Mouse (Mus musculus) MEL (cell line): Measurements from ENCODE around the gene Prss44. TPM values are rescaled to one million over a fixed set of nuclear protein-coding genes. Genes with fewer than 3 reads are reported as not detected.

Experiments
- DNase-seq: peaks from one replicate; pipeline ENCODE4 v3.0.0; 2011; ENCODE audit warnings: low read depth, low spot score
- H3K27ac ChIP-seq: 2 replicates; pipeline ENCODE4 v1.5.1; 2012; ENCODE audit warnings: low read depth, mild to moderate bottlenecking, control low read depth, low read length, moderate library complexity; ENCODE audit not compliant: control insufficient read depth
- H3K27me3 ChIP-seq, 2 experiments: fragments of 150-350 bp in 1 of 2; sonication (generic) in 1 of 2; 2 replicates each; pipeline ENCODE4 v1.6.1; 2012; ENCODE audit warnings: low read length in 2 of 2, mild to moderate bottlenecking in 2 of 2, improper control_type of control experiment in 1 of 2, moderate library complexity in 1 of 2; ENCODE audit not compliant: insufficient read depth in 2 of 2, control insufficient read depth in 1 of 2
- H3K36me3 ChIP-seq, 2 experiments: 2 replicates each; pipeline ENCODE4 v1.6.1; 2012 to 2014; ENCODE audit warnings: low read length in 2 of 2, improper control_type of control experiment in 1 of 2, inconsistent platforms in 1 of 2, mild to moderate bottlenecking in 1 of 2; ENCODE audit not compliant: insufficient read depth in 2 of 2, control insufficient read depth in 1 of 2
- H3K4me1 ChIP-seq, 2 experiments: fragments of 150-350 bp in 1 of 2; sonication (generic) in 1 of 2; 2 replicates each; pipeline ENCODE4 v1.6.1; 2012; ENCODE audit warnings: low read length in 2 of 2, improper control_type of control experiment in 1 of 2, mild to moderate bottlenecking in 1 of 2; ENCODE audit not compliant: insufficient read depth in 2 of 2, control insufficient read depth in 1 of 2
- H3K4me3 ChIP-seq, 2 experiments: fragments of 150-350 bp in 1 of 2; sonication (generic) in 1 of 2; 2 replicates each; pipeline ENCODE4 v1.5.1; 2012; ENCODE audit warnings: low read depth in 2 of 2, low read length in 2 of 2, mild to moderate bottlenecking in 2 of 2, moderate library complexity in 2 of 2, control low read depth in 1 of 2, improper control_type of control experiment in 1 of 2; ENCODE audit not compliant: control insufficient read depth in 1 of 2, insufficient read depth in 1 of 2
- H3K79me2 ChIP-seq: 2 replicates; pipeline ENCODE4 v1.6.1; 2012; ENCODE audit warnings: mild to moderate bottlenecking, low read length, moderate library complexity; ENCODE audit not compliant: control insufficient read depth, poor library complexity, insufficient read depth
- H3K9ac ChIP-seq: 2 replicates; pipeline ENCODE4 v1.6.1; 2012; ENCODE audit warnings: low read depth, mild to moderate bottlenecking, control low read depth, low read length, moderate library complexity; ENCODE audit not compliant: control insufficient read depth, poor library complexity, severe bottlenecking
- H3K9me3 ChIP-seq: fragments of 150-350 bp; sonication (generic); replicated peaks from 2 replicates; pipeline ENCODE4 v1.6.1; 2012; ENCODE audit warnings: mild to moderate bottlenecking, low read length, improper control_type of control experiment, moderate library complexity; ENCODE audit not compliant: insufficient read depth
- CHD1 ChIP-seq: IDR thresholded peaks from 2 replicates; pipeline ENCODE4 v1.6.1; 2012; ENCODE audit warnings: low read depth, mild to moderate bottlenecking, inconsistent platforms, low read length, improper control_type of control experiment
- CHD2 ChIP-seq: IDR thresholded peaks from 2 replicates; pipeline ENCODE4 v1.6.1; 2011; ENCODE audit warnings: low read length, improper control_type of control experiment
- CTCF ChIP-seq, 3 experiments: IDR thresholded peaks in 2 of 3; conservative IDR thresholded peaks in 1 of 3; 2 replicates each; pipeline ENCODE4 v1.5.1; 2011 to 2012; ENCODE audit warnings: low read length in 3 of 3, low read depth in 2 of 3, mild to moderate bottlenecking in 2 of 3, improper control_type of control experiment in 1 of 3, inconsistent platforms in 1 of 3, mixed read lengths in 1 of 3, moderate library complexity in 1 of 3; ENCODE audit not compliant: control insufficient read depth in 1 of 3, insufficient read depth in 1 of 3, poor library complexity in 1 of 3, severe bottlenecking in 1 of 3
- E2F4 ChIP-seq: IDR thresholded peaks from 2 replicates; pipeline ENCODE4 v1.6.1; 2011; ENCODE audit warnings: low read depth, low read length, improper control_type of control experiment, borderline replicate concordance
- ETS1 ChIP-seq: IDR thresholded peaks from 2 replicates; pipeline ENCODE4 v1.6.1; 2012; ENCODE audit warnings: low read depth, mild to moderate bottlenecking, inconsistent platforms, low read length, improper control_type of control experiment, moderate library complexity
- GATA1 ChIP-seq: IDR thresholded peaks from 2 replicates; pipeline ENCODE4 v1.6.1; 2011; ENCODE audit warnings: low read depth, low read length, improper control_type of control experiment
- KAT2A ChIP-seq: conservative IDR thresholded peaks from 2 replicates; pipeline ENCODE4 v1.6.1; 2012; ENCODE audit warnings: low read depth, low read length, improper control_type of control experiment, inconsistent platforms
- MAFK ChIP-seq: IDR thresholded peaks from 2 replicates; pipeline ENCODE4 v1.6.1; 2011; ENCODE audit warnings: low read depth, mild to moderate bottlenecking, low read length, improper control_type of control experiment, borderline replicate concordance
- MAX ChIP-seq: IDR thresholded peaks from 2 replicates; pipeline ENCODE4 v1.6.1; 2011; ENCODE audit warnings: low read length, improper control_type of control experiment
- MAZ ChIP-seq: IDR thresholded peaks from 2 replicates; pipeline ENCODE4 v1.6.1; 2012; ENCODE audit warnings: low read depth, mild to moderate bottlenecking, inconsistent platforms, low read length, improper control_type of control experiment
- MEF2A ChIP-seq: IDR thresholded peaks from 2 replicates; pipeline ENCODE4 v1.6.1; 2014; ENCODE audit warnings: low read depth, mild to moderate bottlenecking, inconsistent platforms, low read length, improper control_type of control experiment; ENCODE audit not compliant: poor library complexity, insufficient replicate concordance, severe bottlenecking; ENCODE audit errors: extremely low read depth
- MYB ChIP-seq: IDR thresholded peaks from 2 replicates; pipeline ENCODE4 v1.6.1; 2011; ENCODE audit warnings: mild to moderate bottlenecking, low read depth, low read length, improper control_type of control experiment
- NELFE ChIP-seq: IDR thresholded peaks from 2 replicates; pipeline ENCODE4 v1.6.1; 2011; ENCODE audit warnings: low read depth, low read length, improper control_type of control experiment
- NRF1 ChIP-seq: IDR thresholded peaks from 2 replicates; pipeline ENCODE4 v1.6.1; 2014; ENCODE audit warnings: low read depth, mild to moderate bottlenecking, inconsistent platforms, low read length, improper control_type of control experiment, moderate library complexity; ENCODE audit not compliant: poor library complexity, insufficient read depth, severe bottlenecking
- POLR2A ChIP-seq, 2 experiments: IDR thresholded peaks; 2 replicates each; pipeline ENCODE4 v1.6.1; 2011 to 2012; ENCODE audit warnings: low read length in 2 of 2, mild to moderate bottlenecking in 2 of 2, control low read depth in 1 of 2, improper control_type of control experiment in 1 of 2, low read depth in 1 of 2, moderate library complexity in 1 of 2; ENCODE audit not compliant: control insufficient read depth in 1 of 2, insufficient read depth in 1 of 2, poor library complexity in 1 of 2
- RAD21 ChIP-seq: IDR thresholded peaks from 2 replicates; pipeline ENCODE4 v1.6.1; 2011; ENCODE audit warnings: mild to moderate bottlenecking, low read depth, low read length, improper control_type of control experiment
- SIN3A ChIP-seq: IDR thresholded peaks from 2 replicates; pipeline ENCODE4 v1.6.1; 2012; ENCODE audit warnings: low read length, improper control_type of control experiment, inconsistent platforms
- TAL1 ChIP-seq: IDR thresholded peaks from 2 replicates; pipeline ENCODE4 v1.6.1; 2012; ENCODE audit warnings: mild to moderate bottlenecking, inconsistent platforms, low read length, moderate library complexity, mixed read lengths
- UBTF ChIP-seq: IDR thresholded peaks from 2 replicates; pipeline ENCODE4 v1.6.1; 2012; ENCODE audit warnings: low read depth, mild to moderate bottlenecking, inconsistent platforms, low read length, improper control_type of control experiment, moderate library complexity, borderline replicate concordance; ENCODE audit not compliant: insufficient read depth
- USF1 ChIP-seq: IDR thresholded peaks from 2 replicates; pipeline ENCODE4 v1.6.1; 2014; ENCODE audit warnings: low read depth, mild to moderate bottlenecking, inconsistent platforms, low read length, improper control_type of control experiment, moderate library complexity
- USF2 ChIP-seq, 2 experiments: IDR thresholded peaks; 2 replicates each; pipeline ENCODE4 v1.6.1; 2011 to 2012; ENCODE audit warnings: improper control_type of control experiment in 2 of 2, low read length in 2 of 2, borderline replicate concordance in 1 of 2, inconsistent platforms in 1 of 2, low read depth in 1 of 2, mild to moderate bottlenecking in 1 of 2; ENCODE audit not compliant: insufficient read depth in 1 of 2
- ZC3H11A ChIP-seq: IDR thresholded peaks from 2 replicates; pipeline ENCODE4 v1.6.1; 2012; ENCODE audit warnings: low read depth, mild to moderate bottlenecking, inconsistent platforms, low read length, improper control_type of control experiment
- ZMIZ1 ChIP-seq: IDR thresholded peaks from 2 replicates; pipeline ENCODE4 v1.6.1; 2012; ENCODE audit warnings: low read depth, mild to moderate bottlenecking, inconsistent platforms, low read length, improper control_type of control experiment, moderate library complexity
- ZNF384 ChIP-seq: IDR thresholded peaks from 2 replicates; pipeline ENCODE4 v1.6.1; 2012; ENCODE audit warnings: low read depth, mild to moderate bottlenecking, inconsistent platforms, low read length, improper control_type of control experiment
- polyA plus RNA-seq, 2 experiments: library from polyadenylated mRNA; stranded (reverse) in 1 of 2; unstranded in 1 of 2; fragments of >175 nt in 1 of 2; fragments of >200 nt in 1 of 2; gene quantifications; 2 replicates each; pipeline versions ENCODE4 v1.2.1 to v1.2.4; 2012; ENCODE audit warnings: low replicate concordance in 2 of 2, low read depth in 1 of 2; ENCODE audit not compliant: insufficient read length in 2 of 2, insufficient read depth in 1 of 2, missing spikeins in 1 of 2
- total RNA-seq: library from RNA; depleted of rRNA; stranded (reverse); fragments of 300-350 nt; gene quantifications from 2 replicates; pipeline ENCODE4 v1.2.3, GENCODE M21; 2012

Gene Prss44
- total and polyA plus RNA-seq, 3 experiments, result not detected

DNA sequence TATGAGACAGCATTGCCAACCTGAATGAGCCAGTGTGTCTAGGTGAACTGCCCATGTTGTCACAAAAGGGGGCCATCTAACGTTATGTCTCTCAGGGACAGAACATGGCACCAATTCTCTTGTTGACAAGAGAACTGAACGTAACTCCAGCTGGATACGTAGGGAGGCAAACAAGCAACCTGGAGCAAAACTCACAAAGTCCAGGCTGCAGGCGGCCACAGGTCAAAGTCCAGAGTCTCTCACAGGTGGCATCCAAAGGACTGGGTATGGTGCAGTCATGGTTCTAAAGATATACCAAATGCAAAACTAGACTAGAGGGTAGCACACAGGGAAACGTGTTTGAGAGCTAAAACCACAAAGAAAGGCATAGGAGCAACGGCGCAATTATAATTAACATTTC, 7.6 kb downstream of the Prss44 start:
- TF ChIP-seq USF2 (IDR thresholded peaks at IDR 0.05; ENCODE audit: borderline replicate concordance in 1 of 2, insufficient read depth in 1 of 2, low read depth in 1 of 2, low read length in 2 of 2) (no peak), NELFE (no peak), CHD2 (no peak), ZC3H11A (no peak), MYB (no peak), RAD21 (no peak), E2F4 (no peak)
- Histone ChIP-seq H3K4me1 (no peaks in the 10 kb centered on the region), H3K79me2 (no peaks in the 10 kb centered on the region), H3K9ac (no peak overlapping the region), H3K36me3 (no peaks in the 10 kb centered on the region), H3K27ac (no peak overlapping the region), H3K9me3 (no peaks in the 10 kb centered on the region), H3K4me3 (no peak overlapping the region), H3K27me3 (peaks cover 0 to 3% of the 10 kb centered on the region in 2 experiments; a peak in 2 of 4 replicates)
- no peak for DNase-seq

DNA sequence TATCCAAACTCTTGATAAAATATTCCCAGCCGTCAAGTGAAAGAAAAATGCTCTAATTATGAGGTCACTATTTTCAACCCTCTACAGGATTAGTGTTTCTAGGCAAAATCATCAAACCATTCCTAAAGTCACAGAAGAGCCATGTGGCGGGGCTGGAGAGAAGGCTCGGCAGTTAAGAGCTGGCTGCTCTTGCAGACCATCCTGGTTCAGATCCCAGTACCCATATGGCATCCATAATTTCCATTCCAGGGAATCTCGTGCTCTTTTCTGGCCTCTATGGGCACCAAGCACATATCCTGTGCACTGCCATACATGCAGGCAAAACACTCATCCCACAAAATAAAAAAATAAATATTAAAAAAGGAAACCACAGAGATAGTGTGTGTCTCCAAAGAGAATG, 11.6 kb downstream of the Prss44 start:
- H3K79me2 ChIP-seq, result no peaks in the 10 kb centered on the region
- no peak overlapping the region for H3K9ac ChIP-seq
- H3K9me3 ChIP-seq, result no peaks in the 10 kb centered on the region
- no peak for TF ChIP-seq USF1
- TF ChIP-seq E2F4, result no peak
- TF ChIP-seq RAD21, result no peak
- no peak for TF ChIP-seq TAL1
- no peak for TF ChIP-seq MYB
- TF ChIP-seq GATA1, result no peak
- no peak for TF ChIP-seq MAFK
- TF ChIP-seq POLR2A (IDR thresholded peaks at IDR 0.05; ENCODE audit: control insufficient read depth in 1 of 2, insufficient read depth in 1 of 2, low read depth in 1 of 2, low read length in 2 of 2, poor library complexity in 1 of 2), result no peak
- TF ChIP-seq KAT2A, result no peak
- no peak for TF ChIP-seq UBTF
- TF ChIP-seq MAZ, result no peak
- no peak for TF ChIP-seq MAX
- TF ChIP-seq MEF2A, result no peak
- TF ChIP-seq CTCF (IDR thresholded peaks at IDR 0.05 in 2 of 3, conservative IDR thresholded peaks at IDR 0.05 in 1 of 3; ENCODE audit: control insufficient read depth in 1 of 3, insufficient read depth in 1 of 3, low read depth in 2 of 3, low read length in 3 of 3, poor library complexity in 1 of 3, severe bottlenecking in 1 of 3), result no peak
- TF ChIP-seq CHD1, result no peak
- no peak for TF ChIP-seq SIN3A
- no peak for TF ChIP-seq NRF1
- TF ChIP-seq ZMIZ1, result no peak
- TF ChIP-seq ETS1, result no peak
- TF ChIP-seq ZNF384, result no peak
- TF ChIP-seq, all 39 proteins: peak for 0
- H3K4me1 ChIP-seq, result no peaks in the 10 kb centered on the region
- peaks cover 0 to 3% of the 10 kb centered on the region in 2 experiments; a peak in 2 of 4 replicates for H3K27me3 ChIP-seq
- H3K27ac ChIP-seq, result no peak overlapping the region
- no peak for DNase-seq
- no peaks in the 10 kb centered on the region for H3K36me3 ChIP-seq
- H3K4me3 ChIP-seq, result no peak overlapping the region
